Mouse (Mus musculus): ENCODE results near the gene Cela3a. TPM values are rescaled to one million over a fixed set of nuclear protein-coding genes. Genes with fewer than 3 reads are reported as not detected.
"Not testable (repeated sequence)": the region's sequence is repeated elsewhere in the genome, so short reads cannot be mapped to it uniquely, and the experiment has no call there.

Gene Cela3a
- total RNA-seq (2015) (not detected in 2 replicates), total RNA-seq (2017) (not detected in 2 replicates)

GRCm38 (mm10) chr4:137409691-137410090 lies at the start of gene Cela3a:
Gene Cela3a, minus strand, starts transcription at chr4:137409791.
- ATAC-seq (replicated peaks; ENCODE audit: poor library complexity): no peak

- ATAC-seq (replicated peaks; ENCODE audit: poor library complexity): no peak
Observed at GRCm38 (mm10) chr4:137458861-137459260, 49.3 kb upstream of the Cela3a start.

GRCm38 (mm10) chr4:137458310-137458709 lies 48.7 kb upstream of the Cela3a start:
- ATAC-seq (replicated peaks; ENCODE audit: poor library complexity): no peak

- ATAC-seq (replicated peaks; ENCODE audit: poor library complexity): peak; percentile 91
Observed at GRCm38 (mm10) chr4:137457292-137457691, 47.7 kb upstream of the Cela3a start.

- no peak for ATAC-seq (replicated peaks; ENCODE audit: poor library complexity)
Observed at GRCm38 (mm10) chr4:137456581-137456980, 47.0 kb upstream of the Cela3a start.

- ATAC-seq (replicated peaks; ENCODE audit: poor library complexity): no peak
Observed at GRCm38 (mm10) chr4:137454582-137454981, 45.0 kb upstream of the Cela3a start.

- no peak for ATAC-seq (replicated peaks; ENCODE audit: poor library complexity)
Observed at GRCm38 (mm10) chr4:137453234-137453767, 43.7 kb upstream of the Cela3a start, which contains the start of gene 1700013G24Rik. Gene 1700013G24Rik, plus strand, starts transcription at chr4:137453284.

- no peak for ATAC-seq (replicated peaks; ENCODE audit: poor library complexity)
Observed at GRCm38 (mm10) chr4:137452190-137452589, 42.6 kb upstream of the Cela3a start.

GRCm38 (mm10) chr4:137449715-137450114 lies 40.1 kb upstream of the Cela3a start:
- no peak for ATAC-seq (replicated peaks; ENCODE audit: poor library complexity)

- ATAC-seq (replicated peaks; ENCODE audit: poor library complexity): peak; percentile 26; the same call in 1 of the 2 replicates
Observed at GRCm38 (mm10) chr4:137449132-137449531, 39.5 kb upstream of the Cela3a start.

- no peak for ATAC-seq (replicated peaks; ENCODE audit: poor library complexity)
Observed at GRCm38 (mm10) chr4:137448641-137449040, 39.0 kb upstream of the Cela3a start.

- ATAC-seq (replicated peaks; ENCODE audit: poor library complexity): peak; percentile 21; the same call in 1 of the 2 replicates
Observed at GRCm38 (mm10) chr4:137448197-137448596, 38.6 kb upstream of the Cela3a start.

GRCm38 (mm10) chr4:137447363-137448196 lies 38.0 kb upstream of the Cela3a start:
- peak; percentile 71 for ATAC-seq (replicated peaks; ENCODE audit: poor library complexity)

- ATAC-seq (replicated peaks; ENCODE audit: poor library complexity): no peak
Observed at GRCm38 (mm10) chr4:137445881-137446280, 36.3 kb upstream of the Cela3a start.

- ATAC-seq (replicated peaks; ENCODE audit: poor library complexity): peak; percentile 55
Observed at GRCm38 (mm10) chr4:137443625-137444024, 34.0 kb upstream of the Cela3a start.

GRCm38 (mm10) chr4:137441332-137441731 lies 31.7 kb upstream of the Cela3a start:
- no peak for ATAC-seq (replicated peaks; ENCODE audit: poor library complexity)

GRCm38 (mm10) chr4:137438842-137439241 lies 29.3 kb upstream of the Cela3a start:
- ATAC-seq (replicated peaks; ENCODE audit: poor library complexity): peak; percentile 96

GRCm38 (mm10) chr4:137436979-137437669 lies 27.5 kb upstream of the Cela3a start:
- ATAC-seq (replicated peaks; ENCODE audit: poor library complexity): no peak

- ATAC-seq (replicated peaks; ENCODE audit: poor library complexity): not testable (repeated sequence)
Observed at GRCm38 (mm10) chr4:137432700-137433550, 23.3 kb upstream of the Cela3a start.

GRCm38 (mm10) chr4:137430502-137430901 lies 20.9 kb upstream of the Cela3a start, which contains the start of gene Cela3b:
Gene Cela3b, minus strand, starts transcription at chr4:137430540.
- peak; percentile 57 for ATAC-seq (replicated peaks; ENCODE audit: poor library complexity)

Measured in megakaryocyte progenitor cell, adult 5-6 weeks (primary cell).